Mouse (Mus musculus): ENCODE measurements around the gene Fitm1.

DNA sequence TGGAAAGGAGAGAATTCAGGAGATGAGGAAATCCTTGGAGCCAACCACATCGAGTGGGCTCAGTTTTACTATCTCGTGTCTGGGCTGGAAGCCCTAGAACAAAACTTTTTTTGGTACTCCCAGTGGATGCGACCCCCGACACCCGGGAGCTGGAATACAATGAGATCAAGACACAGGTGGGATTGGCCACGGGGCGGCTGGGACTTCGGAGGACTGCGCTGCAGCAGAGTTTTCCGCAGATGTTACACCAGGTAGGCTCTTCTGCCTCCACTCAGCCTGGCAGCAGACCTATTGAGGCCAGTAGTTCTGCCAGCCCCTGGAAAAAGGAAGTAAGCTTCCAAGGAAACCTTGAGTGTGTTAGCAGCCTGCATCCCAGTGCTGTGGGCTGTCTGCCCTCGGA, 12.2 kb upstream of the Fitm1 start:
- TF ChIP-seq CTCF (IDR thresholded peaks at IDR 0.05; ENCODE audit: low read depth) (no peak), EP300 (IDR thresholded peaks at IDR 0.05; ENCODE audit: low read depth) (no peak)
